Mouse (Mus musculus): ENCODE results near the gene Aen.

GRCm38 (mm10) chr7:78942544-78942943 lies 46.9 kb downstream of the Aen start:
- no peak for TF ChIP-seq POLR2A (IDR thresholded peaks at IDR 0.05; ENCODE audit: control insufficient read depth, low read depth, low read length)
- no peak for TF ChIP-seq CTCF (IDR thresholded peaks at IDR 0.05; ENCODE audit: control insufficient read depth, insufficient read depth, insufficient replicate concordance, low read depth, low read length)
